Mouse (Mus musculus): ENCODE results near the gene Dcaf6. TPM values are rescaled to one million over a fixed set of nuclear protein-coding genes. Genes with fewer than 3 reads are reported as not detected.

Dcaf6 gene
- polyA plus RNA-seq, 1 experiment from 2014 or later = 12.2 TPM

DNA sequence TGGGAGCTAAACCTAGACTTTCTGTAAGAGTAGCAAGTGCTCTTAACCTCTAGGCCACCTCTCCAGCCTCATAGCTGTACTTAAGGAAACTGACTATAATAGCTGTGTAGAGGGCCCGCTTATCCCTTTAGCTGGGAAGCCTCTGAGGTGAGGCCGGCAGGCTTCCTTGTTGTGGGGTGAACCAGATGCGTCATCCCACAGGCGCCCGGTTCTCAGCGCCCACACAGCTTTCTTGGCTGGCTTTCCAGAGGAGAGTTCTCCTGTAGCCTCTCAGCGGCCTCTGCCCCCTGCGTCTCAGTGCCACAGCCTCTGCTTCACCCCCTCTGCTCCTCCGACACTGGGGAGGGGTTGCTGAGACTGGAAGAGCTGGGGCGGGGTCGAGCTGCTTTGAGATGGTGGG lies 143.9 kb downstream of the Dcaf6 start:
- no peaks in the 10 kb centered on the region for H3K27me3 ChIP-seq (ENCODE audit: control insufficient read depth, insufficient read depth, low read length)
- H3K4me1 ChIP-seq (ENCODE audit: control insufficient read depth, insufficient read depth, low read length) = no peaks in the 10 kb centered on the region; the same call in 1 of the 2 replicates
- H3K9me3 ChIP-seq (replicated peaks; ENCODE audit: control insufficient read depth, low read length) = no peaks in the 10 kb centered on the region
- no peak overlapping the region for H3K4me3 ChIP-seq (ENCODE audit: low read depth, low read length)
- no peak overlapping the region for H3K27ac ChIP-seq (replicated peaks; ENCODE audit: low read depth, low read length)
- no peaks in the 10 kb centered on the region; the same call in 1 of the 2 replicates for H3K36me3 ChIP-seq (replicated peaks; ENCODE audit: control insufficient read depth, insufficient read depth, low read depth, low read length)
- 41% methylated on average over 11 of the region's 11 CpGs for WGBS
- H3K4me2 ChIP-seq (ENCODE audit: low read depth, low read length) = no peak overlapping the region
- ATAC-seq (replicated peaks; ENCODE audit: insufficient number of reproducible peaks, low FRiP score, low TSS enrichment, low read depth) = no peak
- no peak overlapping the region for H3K9ac ChIP-seq (replicated peaks; ENCODE audit: low read length)
- DNase-seq (ENCODE audit: low spot score) = no peak

DNA sequence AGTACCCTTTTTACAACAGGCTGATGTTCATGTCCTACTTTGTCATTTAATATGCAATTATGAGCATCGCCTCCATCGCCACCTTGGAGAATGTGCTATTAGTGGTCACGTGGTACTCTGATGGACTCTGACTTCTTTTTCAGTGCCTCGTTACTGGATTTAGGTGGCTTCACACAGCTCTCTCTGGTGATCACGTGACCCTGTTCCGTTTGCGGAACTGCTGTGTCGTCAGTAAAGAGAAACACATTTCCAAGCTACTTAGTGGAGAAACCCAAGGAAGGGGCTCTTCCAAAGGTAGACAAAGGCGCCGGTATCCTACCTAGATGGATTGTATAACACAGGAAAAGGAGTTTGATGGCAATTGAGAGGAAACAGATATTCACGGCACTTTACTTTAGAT lies 152.1 kb downstream of the Dcaf6 start:
- Histone ChIP-seq H3K4me2 (ENCODE audit: low read depth, low read length) (no peak overlapping the region), H3K36me3 (replicated peaks; ENCODE audit: control insufficient read depth, insufficient read depth, low read depth, low read length) (no peaks in the 10 kb centered on the region; the same call in none of the 2 replicates), H3K9me3 (replicated peaks; ENCODE audit: control insufficient read depth, low read length) (no peaks in the 10 kb centered on the region), H3K4me1 (ENCODE audit: control insufficient read depth, insufficient read depth, low read length) (no peaks in the 10 kb centered on the region), H3K27me3 (ENCODE audit: control insufficient read depth, insufficient read depth, low read length) (no peaks in the 10 kb centered on the region), H3K27ac (replicated peaks; ENCODE audit: low read depth, low read length) (no peak overlapping the region), H3K4me3 (ENCODE audit: low read depth, low read length) (no peak overlapping the region), H3K9ac (replicated peaks; ENCODE audit: low read length) (no peak overlapping the region)
- no peak for ATAC-seq (replicated peaks; ENCODE audit: insufficient number of reproducible peaks, low FRiP score, low TSS enrichment, low read depth)
- DNase-seq (ENCODE audit: low spot score) = no peak
- WGBS = 75% methylated on average over 11 of the region's 11 CpGs

DNA sequence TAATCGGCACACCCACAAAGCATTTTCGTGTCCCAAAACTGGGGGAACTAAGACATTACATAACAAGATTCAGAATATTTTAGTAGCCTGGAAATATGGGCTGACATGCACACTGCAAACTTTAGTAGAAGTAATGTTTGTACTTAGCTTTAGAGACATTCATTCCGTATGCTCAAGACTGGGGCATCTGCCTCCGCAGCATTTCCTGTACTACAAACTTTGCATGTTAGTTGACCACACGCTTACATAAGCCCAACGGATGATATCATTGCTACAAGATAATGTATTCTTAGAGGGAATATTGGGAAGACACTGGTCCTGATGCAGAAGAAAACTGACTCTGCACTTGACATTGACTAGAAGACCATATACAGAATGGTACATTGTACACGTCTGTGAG lies 155.9 kb downstream of the Dcaf6 start:
- WGBS = 93% methylated on average over 7 of the region's 7 CpGs
- Histone ChIP-seq H3K4me1 (ENCODE audit: control insufficient read depth, insufficient read depth, low read length) (no peaks in the 10 kb centered on the region), H3K4me3 (ENCODE audit: low read depth, low read length) (no peak overlapping the region), H3K27me3 (ENCODE audit: control insufficient read depth, insufficient read depth, low read length) (no peaks in the 10 kb centered on the region), H3K9me3 (replicated peaks; ENCODE audit: control insufficient read depth, low read length) (no peaks in the 10 kb centered on the region), H3K9ac (replicated peaks; ENCODE audit: low read length) (no peak overlapping the region), H3K36me3 (replicated peaks; ENCODE audit: control insufficient read depth, insufficient read depth, low read depth, low read length) (no peaks in the 10 kb centered on the region; the same call in 1 of the 2 replicates), H3K27ac (replicated peaks; ENCODE audit: low read depth, low read length) (no peak overlapping the region), H3K4me2 (ENCODE audit: low read depth, low read length) (no peak overlapping the region)
- no peak for ATAC-seq (replicated peaks; ENCODE audit: insufficient number of reproducible peaks, low FRiP score, low TSS enrichment, low read depth)
- no peak for DNase-seq (ENCODE audit: low spot score)

DNA sequence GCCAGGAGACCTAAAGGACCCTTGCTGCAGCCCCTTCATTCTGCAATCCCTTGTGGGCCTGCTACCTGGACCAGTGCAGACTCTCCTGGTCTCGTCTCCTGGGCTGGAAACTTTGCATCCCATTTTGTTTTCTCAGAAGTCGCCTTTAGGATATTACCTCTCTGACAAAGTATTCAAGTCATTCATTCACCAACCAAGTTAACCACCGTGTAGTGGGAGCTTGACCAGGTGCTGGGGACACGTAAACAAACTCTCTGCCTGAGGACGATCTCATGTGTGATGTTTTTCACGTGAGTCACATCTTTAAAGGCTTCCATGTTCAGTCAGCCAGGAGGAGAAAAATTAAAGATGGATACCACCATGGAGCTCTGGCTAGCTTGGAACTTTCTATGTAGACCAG lies 157.1 kb downstream of the Dcaf6 start:
- 88% methylated on average over 6 of the region's 6 CpGs for WGBS
- Histone ChIP-seq H3K4me2 (ENCODE audit: low read depth, low read length) (no peak overlapping the region), H3K4me3 (ENCODE audit: low read depth, low read length) (no peak overlapping the region), H3K9me3 (replicated peaks; ENCODE audit: control insufficient read depth, low read length) (no peaks in the 10 kb centered on the region), H3K4me1 (ENCODE audit: control insufficient read depth, insufficient read depth, low read length) (no peaks in the 10 kb centered on the region), H3K36me3 (replicated peaks; ENCODE audit: control insufficient read depth, insufficient read depth, low read depth, low read length) (no peaks in the 10 kb centered on the region; the same call in 1 of the 2 replicates), H3K27ac (replicated peaks; ENCODE audit: low read depth, low read length) (no peak overlapping the region), H3K27me3 (ENCODE audit: control insufficient read depth, insufficient read depth, low read length) (no peaks in the 10 kb centered on the region), H3K9ac (replicated peaks; ENCODE audit: low read length) (no peak overlapping the region)
- ATAC-seq (replicated peaks; ENCODE audit: insufficient number of reproducible peaks, low FRiP score, low TSS enrichment, low read depth) (no peak), DNase-seq (ENCODE audit: low spot score) (no peak)

GRCm38 (mm10) chr1:165302455-165303208 lies 157.6 kb downstream of the Dcaf6 start:
- Histone ChIP-seq H3K9ac (replicated peaks; ENCODE audit: low read length) (no peak overlapping the region), H3K27ac (replicated peaks; ENCODE audit: low read depth, low read length) (no peak overlapping the region), H3K4me2 (ENCODE audit: low read depth, low read length) (no peak overlapping the region), H3K4me3 (ENCODE audit: low read depth, low read length) (no peak overlapping the region), H3K4me1 (ENCODE audit: control insufficient read depth, insufficient read depth, low read length) (no peaks in the 10 kb centered on the region), H3K36me3 (replicated peaks; ENCODE audit: control insufficient read depth, insufficient read depth, low read depth, low read length) (no peaks in the 10 kb centered on the region; the same call in 1 of the 2 replicates), H3K9me3 (replicated peaks; ENCODE audit: control insufficient read depth, low read length) (no peaks in the 10 kb centered on the region), H3K27me3 (ENCODE audit: control insufficient read depth, insufficient read depth, low read length) (no peaks in the 10 kb centered on the region)
- 84% methylated on average over 13 of the region's 13 CpGs for WGBS
- no peak for DNase-seq (ENCODE audit: low spot score)
- no peak for ATAC-seq (replicated peaks; ENCODE audit: insufficient number of reproducible peaks, low FRiP score, low TSS enrichment, low read depth)

DNA sequence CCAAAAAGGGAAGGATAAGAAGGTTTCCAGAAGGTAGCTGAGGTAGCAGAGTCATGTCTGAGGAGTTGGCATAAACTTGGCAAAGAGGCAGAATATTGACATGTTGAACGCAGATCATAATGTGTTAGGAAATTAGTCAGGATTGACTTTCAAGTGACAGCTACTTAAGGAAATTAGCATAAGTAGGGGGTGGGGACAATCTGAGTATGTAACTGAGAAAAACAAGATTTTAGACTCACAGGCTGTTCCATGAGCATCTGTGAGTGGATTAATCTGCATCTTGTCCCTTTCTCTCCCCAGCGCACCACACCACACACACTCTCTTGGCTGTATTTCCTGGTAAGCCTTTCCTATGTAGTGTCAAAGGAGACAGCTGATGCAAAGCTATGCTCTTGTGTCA lies 158.7 kb downstream of the Dcaf6 start:
- H3K4me2 ChIP-seq (ENCODE audit: low read depth, low read length) = no peak overlapping the region
- WGBS = 96% methylated on average over 2 of the region's 2 CpGs
- no peak for DNase-seq (ENCODE audit: low spot score)
- no peak overlapping the region for H3K4me3 ChIP-seq (ENCODE audit: low read depth, low read length)
- no peaks in the 10 kb centered on the region for H3K4me1 ChIP-seq (ENCODE audit: control insufficient read depth, insufficient read depth, low read length)
- H3K27ac ChIP-seq (replicated peaks; ENCODE audit: low read depth, low read length) = no peak overlapping the region
- H3K36me3 ChIP-seq (replicated peaks; ENCODE audit: control insufficient read depth, insufficient read depth, low read depth, low read length) = no peaks in the 10 kb centered on the region; the same call in 1 of the 2 replicates
- no peaks in the 10 kb centered on the region for H3K27me3 ChIP-seq (ENCODE audit: control insufficient read depth, insufficient read depth, low read length)
- no peak overlapping the region for H3K9ac ChIP-seq (replicated peaks; ENCODE audit: low read length)
- H3K9me3 ChIP-seq (replicated peaks; ENCODE audit: control insufficient read depth, low read length) = no peaks in the 10 kb centered on the region
- ATAC-seq (replicated peaks; ENCODE audit: insufficient number of reproducible peaks, low FRiP score, low TSS enrichment, low read depth) = no peak

- Histone ChIP-seq H3K4me1 (ENCODE audit: control insufficient read depth, insufficient read depth, low read length) (no peaks in the 10 kb centered on the region), H3K9ac (replicated peaks; ENCODE audit: low read length) (no peak overlapping the region), H3K27me3 (ENCODE audit: control insufficient read depth, insufficient read depth, low read length) (no peaks in the 10 kb centered on the region), H3K4me2 (ENCODE audit: low read depth, low read length) (no peak overlapping the region), H3K27ac (replicated peaks; ENCODE audit: low read depth, low read length) (no peak overlapping the region), H3K9me3 (replicated peaks; ENCODE audit: control insufficient read depth, low read length) (no peaks in the 10 kb centered on the region), H3K36me3 (replicated peaks; ENCODE audit: control insufficient read depth, insufficient read depth, low read depth, low read length) (no peaks in the 10 kb centered on the region; the same call in 1 of the 2 replicates), H3K4me3 (ENCODE audit: low read depth, low read length) (no peak overlapping the region)
- ATAC-seq (replicated peaks; ENCODE audit: insufficient number of reproducible peaks, low FRiP score, low TSS enrichment, low read depth) (no peak), DNase-seq (ENCODE audit: low spot score) (no peak)
- 86% methylated on average over 3 of the region's 3 CpGs for WGBS
Measured at GRCm38 (mm10) chr1:165301108-165301507, 159.2 kb downstream of the Dcaf6 start.

DNA sequence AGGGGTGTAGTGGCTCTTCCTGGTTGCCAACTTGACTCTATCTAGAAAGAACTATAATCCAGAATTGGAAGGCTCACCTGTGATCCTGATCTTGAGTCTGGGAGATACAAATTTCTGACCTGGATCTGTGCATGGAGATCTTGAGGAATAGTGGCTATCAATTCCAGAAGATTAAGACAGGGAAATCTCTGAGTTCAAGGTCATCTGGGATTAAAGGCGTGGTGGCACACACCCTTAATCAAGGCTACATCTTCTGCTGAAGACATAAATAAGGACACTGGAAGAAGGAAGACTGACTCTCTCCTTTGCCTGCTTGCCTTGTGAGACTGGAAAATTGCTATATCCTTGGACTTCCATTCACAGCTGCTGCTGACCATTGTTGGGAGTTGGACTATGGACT lies 164.8 kb downstream of the Dcaf6 start, which contains the start of gene Gpr161:
Gpr161 (plus strand) TSS at position 301 of the 400 bp plus-strand sequence.
- Histone ChIP-seq H3K4me2 (ENCODE audit: low read depth, low read length) (no peak within 1 kb of the TSS), H3K9me3 (replicated peaks; ENCODE audit: control insufficient read depth, low read length) (no peaks in the 10 kb centered on the region), H3K27ac (replicated peaks; ENCODE audit: low read depth, low read length) (no peak within 1 kb of the TSS), H3K27me3 (ENCODE audit: control insufficient read depth, insufficient read depth, low read length) (no peaks in the 10 kb centered on the region), H3K9ac (replicated peaks; ENCODE audit: low read length) (no peak within 1 kb of the TSS), H3K4me1 (ENCODE audit: control insufficient read depth, insufficient read depth, low read length) (no peaks in the 10 kb centered on the region), H3K36me3 (replicated peaks; ENCODE audit: control insufficient read depth, insufficient read depth, low read depth, low read length) (no peaks in the 10 kb centered on the region), H3K4me3 (ENCODE audit: low read depth, low read length) (no peak within 1 kb of the TSS)
- ATAC-seq (replicated peaks; ENCODE audit: insufficient number of reproducible peaks, low FRiP score, low TSS enrichment, low read depth) (no peak), DNase-seq (ENCODE audit: low spot score) (no peak)
- WGBS = 85% methylated on average over 1 of the region's 1 CpGs

Measured in embryonic facial prominence, embryonic 11.5 days (tissue).